Comparison of ENCODE assay signal across 9 mouse cellular contexts in the genomic region with DNA sequence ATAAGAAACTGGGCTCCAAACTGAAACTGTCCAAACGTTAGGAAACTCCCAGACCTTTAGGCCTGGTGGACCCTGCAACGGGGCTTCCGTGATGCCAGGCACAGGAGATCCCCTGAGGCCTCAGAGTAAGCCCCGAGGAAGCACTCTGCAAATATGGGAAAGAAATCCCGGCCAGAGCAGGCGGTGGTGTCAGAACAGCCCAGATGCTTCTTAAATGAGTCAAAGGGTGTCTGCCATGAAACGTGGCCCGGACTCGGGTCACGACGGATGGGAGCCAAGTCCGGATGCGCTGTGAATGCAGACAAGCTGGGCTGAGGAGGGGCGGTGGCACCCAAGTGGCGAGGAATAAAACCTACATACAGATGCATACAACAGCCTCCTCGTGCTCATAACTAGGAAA. TPM values are rescaled to one million over a fixed set of nuclear protein-coding genes. Genes with fewer than 3 reads are reported as not detected.
A peak's percentile ranks its signal among the peaks of the same experiment; 100 is the strongest.
DNase-seq lines count a peak whose midpoint lies in the region; ATAC-seq and TF ChIP-seq lines count a peak whose summit lies in the region.
"Had no signal": no experiment of that assay in that cellular context is flagged by ENCODE, and none has a peak within 500 bp of the region (broad histone marks: within the 10 kb centered on the region; RNA-seq: fewer than 3 reads in every experiment).

No protein-coding gene starts in this region.

- H3K27ac ChIP-seq in heart, embryonic 16.5 days (ENCODE audit: low read length) = no peak overlapping the region
- peak overlapping the region; percentile 72 for H3K27ac ChIP-seq in kidney, postnatal 0 days
- H3K27ac ChIP-seq: macrophage had no signal

- peak overlapping the region; percentile 47; the same call in 1 of the 2 replicates for H3K9ac ChIP-seq in heart, embryonic 16.5 days (ENCODE audit: low read length)
- 0 out of 2 replicates have a peak overlapping the region, but pooled peaks have one; percentile 27 for H3K9ac ChIP-seq in kidney, postnatal 0 days (ENCODE audit: low read depth, low read length)

- peak overlapping the region; percentile 56 for H3K4me2 ChIP-seq in heart, embryonic 16.5 days (ENCODE audit: low read depth, low read length)
- peak overlapping the region; percentile 37 for H3K4me2 ChIP-seq in kidney, postnatal 0 days (ENCODE audit: low read length)

- DNase-seq in cerebellum, postnatal 10 days = peak; percentile 41 to 59
- no peak for DNase-seq in cerebellum, adult 8-10 months
- DNase-seq in embryo, embryonic 9.5 days (ENCODE audit: extremely low spot score) = peak; percentile 87
- peak; percentile 79 for DNase-seq in kidney, postnatal 0 days (ENCODE audit: low spot score)
- peak; percentile 74 to 80 for DNase-seq in lung, postnatal 4 days
- DNase-seq in thymus, postnatal 0 days (ENCODE audit: low spot score) = peak; percentile 79
- no peak for DNase-seq in ovary, postnatal 36 days (ENCODE audit: low spot score)

- 0 out of 2 replicates have a peak, but pooled peaks have one; percentile 52 for ATAC-seq in heart, embryonic 16.5 days (replicated peaks; ENCODE audit: extremely low read depth, insufficient read depth, low FRiP score)
- no peak for ATAC-seq in kidney, postnatal 0 days (replicated peaks; ENCODE audit: low FRiP score, low read depth)

- peaks cover 26% of the 10 kb centered on the region for H3K4me1 ChIP-seq in heart, embryonic 16.5 days (ENCODE audit: control insufficient read depth, insufficient read depth, low read length)
- peaks cover 29% of the 10 kb centered on the region for H3K4me1 ChIP-seq in kidney, postnatal 0 days (replicated peaks; ENCODE audit: insufficient read depth, low read length)

- no peaks in the 10 kb centered on the region for H3K36me3 ChIP-seq in heart, embryonic 16.5 days (ENCODE audit: control insufficient read depth, insufficient read depth)
- H3K36me3 ChIP-seq in kidney, postnatal 0 days (ENCODE audit: insufficient read depth, low read length) = no peaks in the 10 kb centered on the region

- H3K4me3 ChIP-seq in heart, embryonic 16.5 days (ENCODE audit: low read length) = peak overlapping the region; percentile 34
- no peak overlapping the region for H3K4me3 ChIP-seq in kidney, postnatal 0 days (replicated peaks; ENCODE audit: low read depth, low read length)

- no peaks in the 10 kb centered on the region for H3K9me3 ChIP-seq in heart, embryonic 16.5 days (replicated peaks; ENCODE audit: control insufficient read depth, low read length)
- H3K9me3 ChIP-seq in kidney, postnatal 0 days (replicated peaks; ENCODE audit: low read length) = no peaks in the 10 kb centered on the region

- WGBS in heart, embryonic 16.5 days = 7% methylated on average over 16 of the region's 16 CpGs
- WGBS in kidney, postnatal 0 days = 5% methylated on average over 16 of the region's 16 CpGs

- no peak for TF ChIP-seq CTCF in kidney, postnatal 0 days (IDR thresholded peaks at IDR 0.05; ENCODE audit: low read depth)

- no peaks in the 10 kb centered on the region for H3K27me3 ChIP-seq in heart, embryonic 16.5 days (ENCODE audit: control insufficient read depth, insufficient read depth, low read length)
- H3K27me3 ChIP-seq in kidney, postnatal 0 days (ENCODE audit: insufficient read depth, low read length) = no peaks in the 10 kb centered on the region

RNA-seq across cellular contexts. Expression of gene C130032M10Rik, which starts 11.6 kb away (rescaled TPM):
- polyA plus RNA-seq in heart, embryonic 16.5 days (2015; fragmentation: Nextera tagmentation; extraction: Ambion mirVana) = 0.87 and 1.3 TPM in 2 replicates
- 0.16 TPM in 1 of 2 replicates, not detected in the other for polyA plus RNA-seq in kidney, postnatal 0 days (2015; fragmentation: Nextera tagmentation; extraction: Ambion mirVana)
- polyA plus RNA-seq in thymus, postnatal 0 days (2015; fragmentation: Nextera tagmentation; extraction: Ambion mirVana) = not detected in 2 replicates
- polyA plus RNA-seq: macrophage had no signal

RNA-seq across cellular contexts. Expression of gene Ccr4, which starts 22.4 kb away (rescaled TPM):
- 0.35 and 0.87 TPM in 2 replicates for polyA plus RNA-seq in heart, embryonic 16.5 days (2015; fragmentation: Nextera tagmentation; extraction: Ambion mirVana)
- 0.19 and 0.84 TPM in 2 replicates for polyA plus RNA-seq in kidney, postnatal 0 days (2015; fragmentation: Nextera tagmentation; extraction: Ambion mirVana)
- polyA plus RNA-seq in thymus, postnatal 0 days (2015; fragmentation: Nextera tagmentation; extraction: Ambion mirVana) = 20.7 and 21.9 TPM in 2 replicates
- polyA plus RNA-seq: macrophage had no signal

RNA-seq across cellular contexts. Expression of gene Trim71, which starts 37.1 kb away (rescaled TPM):
- 0.03 and 0.05 TPM in 2 replicates for polyA plus RNA-seq in heart, embryonic 16.5 days (2015; fragmentation: Nextera tagmentation; extraction: Ambion mirVana)
- polyA plus RNA-seq in kidney, postnatal 0 days (2015; fragmentation: Nextera tagmentation; extraction: Ambion mirVana) = 0.43 and 0.46 TPM in 2 replicates
- 0.01 and 0.03 TPM in 2 replicates for polyA plus RNA-seq in thymus, postnatal 0 days (2015; fragmentation: Nextera tagmentation; extraction: Ambion mirVana)
- polyA plus RNA-seq: macrophage had no signal

Comparison
In these comparisons a context has a peak if more than half of its experiments do, and no peak if none do; other contexts are left out.
1. DNase-seq: peak in cerebellum, postnatal 10 days (2 of 2), embryo, embryonic 9.5 days (single experiment), kidney, postnatal 0 days (single experiment), lung, postnatal 4 days (2 of 2) and thymus, postnatal 0 days (single experiment); none in cerebellum, adult 8-10 months (single experiment) and ovary, postnatal 36 days (single experiment).
2. RNA of gene Ccr4, which starts 22.4 kb away (polyA plus RNA-seq): 20.7 to 21.9 TPM in thymus, postnatal 0 days; 0.35 to 0.87 TPM in heart, embryonic 16.5 days and 0.19 to 0.84 TPM in kidney, postnatal 0 days; every median in the first group is over 10 times any median in the second.